Mouse (Mus musculus) small intestine, adult 2 months (tissue): Measurements from ENCODE around the gene Gm4884.

Experiments
- CTCF ChIP-seq: fragments of 200-500 bp; IDR thresholded peaks from 2 replicates; pipeline ENCODE4 v1.5.1; 2012; ENCODE audit warnings: low read depth, mild to moderate bottlenecking, control low read depth, inconsistent platforms, low read length, moderate library complexity, mixed read lengths; ENCODE audit not compliant: insufficient replicate concordance, insufficient read length; ENCODE audit errors: extremely low read depth
- POLR2A ChIP-seq: fragments of 200-500 bp; IDR thresholded peaks from 2 replicates; pipeline ENCODE4 v1.6.1; 2012; ENCODE audit warnings: low read depth, mild to moderate bottlenecking, control low read depth, inconsistent platforms, low read length, moderate library complexity

- TF ChIP-seq CTCF, result no peak
- TF ChIP-seq POLR2A, result no peak
Observed at GRCm38 (mm10) chr7:40987243-40987642, 45.3 kb upstream of the Gm4884 start, which contains the start of gene 4930433I11Rik.
